Comparison of ENCODE assay signal across 8 mouse cellular contexts in genomic region chr3:96555041-96555596, GRCm38 (mm10). TPM values are rescaled to one million over a fixed set of nuclear protein-coding genes. Genes with fewer than 3 reads are reported as not detected.
DNase-seq lines count a peak whose midpoint lies in the region; ATAC-seq and TF ChIP-seq lines count a peak whose summit lies in the region.

No protein-coding gene starts in this region.

- intact Hi-C loops in left cerebral cortex, postnatal 14 days (cut with DNase I): no loop called here
- intact Hi-C loops in left cerebral cortex, postnatal 36 days (cut with DNase I): no loop called here
- intact Hi-C loops in heart, adult 2 months (cut with DNase I): loop anchor here (10.0 kb wide), 1 partner anchor 560 kb away; the partner anchor contains the start of gene Plekho1

- H3K27me3 ChIP-seq in heart, adult 2 months (ENCODE audit: control insufficient read depth, insufficient read depth, low read length): no peaks in the 10 kb centered on the region
- H3K27me3 ChIP-seq in kidney, adult 2 months (replicated peaks; ENCODE audit: control insufficient read depth, insufficient read depth, low read length): no peaks in the 10 kb centered on the region
- H3K27me3 ChIP-seq in liver, embryonic 15.5 days: no peaks in the 10 kb centered on the region

- peak overlapping the region; percentile 66 for H3K4me3 ChIP-seq in heart, adult 2 months
- no peak overlapping the region for H3K4me3 ChIP-seq in kidney, adult 2 months (ENCODE audit: insufficient read depth, low read depth, low read length)
- no peak overlapping the region for H3K4me3 ChIP-seq in liver, embryonic 15.5 days (replicated peaks)

- H3K36me3 ChIP-seq in heart, adult 2 months (ENCODE audit: control insufficient read depth, insufficient read depth, low read length): peaks cover 3% of the 10 kb centered on the region
- H3K36me3 ChIP-seq in kidney, adult 2 months (ENCODE audit: control insufficient read depth, insufficient read depth, low read length): peaks cover 13% of the 10 kb centered on the region
- H3K36me3 ChIP-seq in liver, embryonic 15.5 days (replicated peaks): peaks cover 12% of the 10 kb centered on the region

- H3K27ac ChIP-seq in heart, adult 2 months: peak overlapping the region; percentile 99
- H3K27ac ChIP-seq in kidney, adult 2 months (ENCODE audit: insufficient read depth, low read depth, low read length): peak overlapping the region; percentile 97
- H3K27ac ChIP-seq in liver, embryonic 15.5 days (replicated peaks): peak overlapping the region; percentile 70

- no peaks in the 10 kb centered on the region for H3K9me3 ChIP-seq in liver, embryonic 15.5 days (replicated peaks)

- peak; percentile 99 for TF ChIP-seq EP300 in heart, adult 2 months (IDR thresholded peaks at IDR 0.05; ENCODE audit: insufficient read depth, low read depth, low read length)

- 5% methylated on average over 12 of the region's 12 CpGs for WGBS in heart, adult 2 months
- WGBS in kidney, adult 2 months: 5% methylated on average over 12 of the region's 12 CpGs
- WGBS in liver, embryonic 15.5 days (ENCODE audit: insufficient replicate concordance): 70% methylated on average over 12 of the region's 12 CpGs

- no peak for TF ChIP-seq CTCF in heart, adult 2 months (IDR thresholded peaks at IDR 0.05)
- no peak for TF ChIP-seq CTCF in kidney, adult 2 months (conservative IDR thresholded peaks at IDR 0.05; ENCODE audit: insufficient read depth, insufficient read length, low read depth, low read length)

- peak overlapping the region; percentile 64 for H3K9ac ChIP-seq in heart, adult 2 months (ENCODE audit: low read depth, low read length)
- H3K9ac ChIP-seq in liver, embryonic 15.5 days: no peak overlapping the region

- peak; percentile 55 to 79 for DNase-seq in left cerebral cortex, postnatal 14 days (ENCODE audit: low spot score in 2 of 2)
- no peak for DNase-seq in left cerebral cortex, postnatal 36 days (ENCODE audit: low spot score in 2 of 2)
- DNase-seq in brain, adult 2 months (ENCODE audit: low read depth, low spot score): peak; percentile 59
- peak; percentile 86 to 91 for DNase-seq in heart, adult 2 months
- DNase-seq in kidney, adult 2 months: peak; percentile 96
- peak; percentile 76 for DNase-seq in ovary, postnatal 36 days (ENCODE audit: low spot score)
- DNase-seq in embryo, embryonic 9.5 days (ENCODE audit: extremely low spot score): no peak

- peak; percentile 82 for TF ChIP-seq POLR2A in heart, adult 2 months (IDR thresholded peaks at IDR 0.05; ENCODE audit: insufficient read depth, low read depth, low read length)
- no peak for TF ChIP-seq POLR2A in kidney, adult 2 months (IDR thresholded peaks at IDR 0.05; ENCODE audit: low read depth, low read length)

- H3K4me2 ChIP-seq in liver, embryonic 15.5 days: no peak overlapping the region

- H3K79me2 ChIP-seq in heart, adult 2 months (replicated peaks; ENCODE audit: control insufficient read depth, insufficient read depth, low read length): peaks cover 4% of the 10 kb centered on the region; the same call in 1 of the 2 replicates

- H3K4me1 ChIP-seq in heart, adult 2 months (ENCODE audit: control insufficient read depth, insufficient read depth, low read length): peaks cover 21% of the 10 kb centered on the region
- H3K4me1 ChIP-seq in kidney, adult 2 months (ENCODE audit: control insufficient read depth, insufficient read depth, low read length): peaks cover 23% of the 10 kb centered on the region; the same call in 1 of the 2 replicates
- peaks cover 47% of the 10 kb centered on the region for H3K4me1 ChIP-seq in liver, embryonic 15.5 days (replicated peaks)

- no peak for ATAC-seq in liver, embryonic 15.5 days (ENCODE audit: insufficient read depth)

RNA-seq across cellular contexts. Expression of gene Txnip, which starts 2.6 kb away (rescaled TPM):
- 10 to 100 TPM; 26.9 to 36.8 TPM for total RNA-seq in left cerebral cortex, postnatal 14 days (2021)
- total RNA-seq in left cerebral cortex, postnatal 36 days (2021): 10 to 100 TPM; 19.5 to 21.8 TPM
- total RNA-seq in heart, adult 2 months (2021): 100 to 1,000 TPM; 276 to 338 TPM
- 515 and 744 TPM in 2 replicates for polyA plus RNA-seq in heart, adult 2 months (2012; rRNA removed)
- polyA plus RNA-seq in kidney, adult 2 months (2012; rRNA removed): 514 and 518 TPM in 2 replicates
- polyA plus RNA-seq in liver, embryonic 15.5 days (2015; fragmentation: Nextera tagmentation; extraction: Ambion mirVana): 42.8 and 46.8 TPM in 2 replicates

RNA-seq across cellular contexts. Expression of gene Gm16253, which starts 21.7 kb away (rescaled TPM):
- not detected for total RNA-seq in left cerebral cortex, postnatal 14 days (2021)
- not detected for total RNA-seq in left cerebral cortex, postnatal 36 days (2021)
- total RNA-seq in heart, adult 2 months (2021): 1 to 10 TPM; 1.8 to 2.8 TPM
- polyA plus RNA-seq in heart, adult 2 months (2012; rRNA removed): not detected in 2 replicates
- polyA plus RNA-seq in kidney, adult 2 months (2012; rRNA removed): 0.20 TPM in 1 of 2 replicates, not detected in the other
- 0.17 and 0.23 TPM in 2 replicates for polyA plus RNA-seq in liver, embryonic 15.5 days (2015; fragmentation: Nextera tagmentation; extraction: Ambion mirVana)

RNA-seq across cellular contexts. Expression of gene Hfe2, which starts 30.1 kb away (rescaled TPM):
- under 1 TPM; 0.18 to 0.42 TPM for total RNA-seq in left cerebral cortex, postnatal 14 days (2021)
- 1 to 10 TPM in 1 of 2 experiments, under 1 TPM in 1; 0.77 to 2.1 TPM for total RNA-seq in left cerebral cortex, postnatal 36 days (2021)
- 100 to 1,000 TPM; 289 to 295 TPM for total RNA-seq in heart, adult 2 months (2021)
- 199 and 261 TPM in 2 replicates for polyA plus RNA-seq in heart, adult 2 months (2012; rRNA removed)
- 0.23 and 3.9 TPM in 2 replicates for polyA plus RNA-seq in kidney, adult 2 months (2012; rRNA removed)
- 7.1 and 8.5 TPM in 2 replicates for polyA plus RNA-seq in liver, embryonic 15.5 days (2015; fragmentation: Nextera tagmentation; extraction: Ambion mirVana)

RNA-seq across cellular contexts. Expression of gene Polr3gl, which starts 38.9 kb away (rescaled TPM):
- total RNA-seq in left cerebral cortex, postnatal 14 days (2021): 10 to 100 TPM; 26.6 to 29.7 TPM
- 10 to 100 TPM; 22.5 to 29.9 TPM for total RNA-seq in left cerebral cortex, postnatal 36 days (2021)
- total RNA-seq in heart, adult 2 months (2021): 10 to 100 TPM; 24.3 to 35.0 TPM
- polyA plus RNA-seq in heart, adult 2 months (2012; rRNA removed): 20.1 and 21.9 TPM in 2 replicates
- 14.5 and 15.3 TPM in 2 replicates for polyA plus RNA-seq in kidney, adult 2 months (2012; rRNA removed)
- polyA plus RNA-seq in liver, embryonic 15.5 days (2015; fragmentation: Nextera tagmentation; extraction: Ambion mirVana): 10.9 and 11.7 TPM in 2 replicates

RNA-seq across cellular contexts. Expression of gene Ankrd34a, which starts 41.3 kb away (rescaled TPM):
- total RNA-seq in left cerebral cortex, postnatal 14 days (2021): 10 to 100 TPM; 69.9 to 72.6 TPM
- 10 to 100 TPM; 68.9 to 75.7 TPM for total RNA-seq in left cerebral cortex, postnatal 36 days (2021)
- total RNA-seq in heart, adult 2 months (2021): 1 to 10 TPM; 1.3 to 2.4 TPM
- 2.1 and 3.1 TPM in 2 replicates for polyA plus RNA-seq in heart, adult 2 months (2012; rRNA removed)
- 0.23 and 0.38 TPM in 2 replicates for polyA plus RNA-seq in kidney, adult 2 months (2012; rRNA removed)
- polyA plus RNA-seq in liver, embryonic 15.5 days (2015; fragmentation: Nextera tagmentation; extraction: Ambion mirVana): 0.12 and 0.15 TPM in 2 replicates

Comparison
In these comparisons a context has a peak if more than half of its experiments do, and no peak if none do; other contexts are left out.
1. DNase-seq: peak in left cerebral cortex, postnatal 14 days (2 of 2), brain, adult 2 months (single experiment), heart, adult 2 months (2 of 2), kidney, adult 2 months (single experiment) and ovary, postnatal 36 days (single experiment); none in left cerebral cortex, postnatal 36 days (0 of 2) and embryo, embryonic 9.5 days (single experiment).
2. RNA of gene Txnip, which starts 2.6 kb away (total RNA-seq): 276 to 338 TPM in heart, adult 2 months; 26.9 to 36.8 TPM in left cerebral cortex, postnatal 14 days and 19.5 to 21.8 TPM in left cerebral cortex, postnatal 36 days; every median in the first group is over 4 times any median in the second.
3. RNA of gene Hfe2, which starts 30.1 kb away (total RNA-seq): 289 to 295 TPM in heart, adult 2 months; 0.77 to 2.1 TPM in left cerebral cortex, postnatal 36 days and 0.18 to 0.42 TPM in left cerebral cortex, postnatal 14 days; every median in the first group is over 10 times any median in the second.
4. Peak in every context shown above with its lines, with median percentiles within 50 percentile points of each other: H3K27ac ChIP-seq.